In genomic region chr6:118189764-118190163, GRCm38 (mm10) we compare ENCODE assay signal across 24 mouse cellular contexts. TPM values are rescaled to one million over a fixed set of nuclear protein-coding genes. Genes with fewer than 3 reads are reported as not detected.
A peak's percentile ranks its signal among the peaks of the same experiment; 100 is the strongest.
DNase-seq lines count a peak whose midpoint lies in the region; ATAC-seq and TF ChIP-seq lines count a peak whose summit lies in the region.
"Had no signal": no experiment of that assay in that cellular context is flagged by ENCODE, and none has a peak within 500 bp of the region (broad histone marks: within the 10 kb centered on the region; RNA-seq: fewer than 3 reads in every experiment).

No protein-coding gene starts in this region.

- peak; percentile 40 for DNase-seq in 416B (ENCODE audit: low read depth)
- DNase-seq in spleen, postnatal 10 days (ENCODE audit: low spot score in 2 of 2) = no peak
- DNase-seq: adrenal gland, adult 2 months; adrenal gland, postnatal 14 days; adrenal gland, postnatal 36 days; cerebellum, adult 11-12 months; cerebellum, adult 2 months; cerebellum, adult 9-10 months; cerebellum, postnatal 10 days; cerebellum, postnatal 25 days; embryo, embryonic 11 days had no signal

- no peak overlapping the region for H3K27ac ChIP-seq in intestine, postnatal 0 days (ENCODE audit: low read depth, low read length)
- H3K27ac ChIP-seq: embryonic facial prominence, embryonic 13.5 days; embryonic facial prominence, embryonic 15.5 days; forebrain, embryonic 10.5 days; forebrain, embryonic 12.5 days had no signal

- no peaks in the 10 kb centered on the region for H3K36me3 ChIP-seq in megakaryocyte, embryonic 14.5 days (replicated peaks; ENCODE audit: low read length)
- H3K36me3 ChIP-seq in intestine, postnatal 0 days (ENCODE audit: control insufficient read depth, insufficient read depth) = no peaks in the 10 kb centered on the region
- H3K36me3 ChIP-seq: embryonic facial prominence, embryonic 13.5 days; embryonic facial prominence, embryonic 15.5 days; forebrain, embryonic 10.5 days; forebrain, embryonic 12.5 days had no signal

- H3K9ac ChIP-seq in intestine, postnatal 0 days (ENCODE audit: low read depth, low read length) = no peak overlapping the region
- H3K9ac ChIP-seq: embryonic facial prominence, embryonic 13.5 days; embryonic facial prominence, embryonic 15.5 days; forebrain, embryonic 12.5 days had no signal

- TF ChIP-seq CTCF in intestine, postnatal 0 days (IDR thresholded peaks at IDR 0.05; ENCODE audit: low read depth) = no peak

- peaks cover 31% of the 10 kb centered on the region for H3K4me1 ChIP-seq in megakaryocyte, embryonic 14.5 days
- H3K4me1 ChIP-seq in intestine, postnatal 0 days (replicated peaks; ENCODE audit: control insufficient read depth, insufficient read depth, low read length) = no peaks in the 10 kb centered on the region
- H3K4me1 ChIP-seq: embryonic facial prominence, embryonic 15.5 days had no signal

- ATAC-seq in megakaryocyte, adult 5-6 weeks (ENCODE audit: poor library complexity, severe bottlenecking) = no peak; the same call in 1 of the 2 replicates
- peak; percentile 35; the same call in 1 of the 2 replicates for ATAC-seq in granulocyte monocyte progenitor cell, adult 5-6 weeks (replicated peaks; ENCODE audit: poor library complexity, severe bottlenecking)
- ATAC-seq in megakaryocyte progenitor cell, adult 5-6 weeks (replicated peaks; ENCODE audit: poor library complexity) = peak; percentile 38
- ATAC-seq in intestine, postnatal 0 days = no peak
- ATAC-seq: forebrain, embryonic 14.5 days; forebrain, embryonic 16.5 days had no signal

- peak overlapping the region; percentile 62 for H3K4me3 ChIP-seq in megakaryocyte, embryonic 14.5 days (replicated peaks)
- H3K4me3 ChIP-seq in intestine, postnatal 0 days (ENCODE audit: low read depth, low read length) = no peak overlapping the region
- H3K4me3 ChIP-seq: embryonic facial prominence, embryonic 13.5 days; embryonic facial prominence, embryonic 15.5 days; erythroblast, embryonic 14.5 days; forebrain, embryonic 10.5 days; forebrain, embryonic 12.5 days had no signal

- H3K4me2 ChIP-seq in intestine, postnatal 0 days (replicated peaks; ENCODE audit: low read depth) = no peak overlapping the region
- H3K4me2 ChIP-seq: embryonic facial prominence, embryonic 13.5 days; embryonic facial prominence, embryonic 15.5 days; forebrain, embryonic 12.5 days had no signal

- no peaks in the 10 kb centered on the region for H3K9me3 ChIP-seq in megakaryocyte, embryonic 14.5 days
- H3K9me3 ChIP-seq in intestine, postnatal 0 days (ENCODE audit: control insufficient read depth) = no peaks in the 10 kb centered on the region
- H3K9me3 ChIP-seq: embryonic facial prominence, embryonic 13.5 days; embryonic facial prominence, embryonic 15.5 days; forebrain, embryonic 10.5 days; forebrain, embryonic 12.5 days had no signal

- 61% methylated on average over 3 of the region's 3 CpGs for WGBS in intestine, postnatal 0 days

- peaks cover 94% of the 10 kb centered on the region for H3K27me3 ChIP-seq in megakaryocyte, embryonic 14.5 days (replicated peaks)
- H3K27me3 ChIP-seq in intestine, postnatal 0 days (replicated peaks; ENCODE audit: control insufficient read depth, insufficient read depth, low read length) = no peaks in the 10 kb centered on the region

RNA-seq across cellular contexts. Expression of gene Ret, which starts 7.8 kb away (rescaled TPM):
- 0.10 TPM in 1 of 2 replicates, not detected in the other for polyA plus RNA-seq in megakaryocyte, embryonic 14.5 days (2012; ENCODE audit: insufficient read depth, low replicate concordance)
- total RNA-seq in megakaryocyte, adult 5-6 weeks (2015) = 0.09 TPM in 1 of 2 replicates, not detected in the other
- total RNA-seq in megakaryocyte, adult 5-6 weeks (2017) = 0.07 and 0.12 TPM in 2 replicates
- not detected in 2 replicates for total RNA-seq in granulocyte monocyte progenitor cell, adult 5-6 weeks (2014; fragmentation: Nextera tagmentation)
- total RNA-seq in granulocyte monocyte progenitor cell, adult 5-6 weeks (2017) = not detected in 2 replicates
- not detected in 2 replicates for total RNA-seq in megakaryocyte progenitor cell, adult 5-6 weeks (2015)
- 0.04 TPM in 1 of 2 replicates, not detected in the other for total RNA-seq in megakaryocyte progenitor cell, adult 5-6 weeks (2017)
- 12.0 and 13.5 TPM in 2 replicates for polyA plus RNA-seq in intestine, postnatal 0 days (2015; fragmentation: Nextera tagmentation; extraction: Ambion mirVana)
- total RNA-seq: MEL had no signal
- polyA plus RNA-seq: erythroblast, embryonic 14.5 days had no signal

RNA-seq across cellular contexts. Expression of gene Csgalnact2, which starts 50.8 kb away (rescaled TPM):
- polyA plus RNA-seq in megakaryocyte, embryonic 14.5 days (2012; ENCODE audit: insufficient read depth, low replicate concordance) = 3.6 and 3.9 TPM in 2 replicates
- total RNA-seq in megakaryocyte, adult 5-6 weeks (2015) = 111 and 122 TPM in 2 replicates
- total RNA-seq in megakaryocyte, adult 5-6 weeks (2017) = 145 and 157 TPM in 2 replicates
- total RNA-seq in granulocyte monocyte progenitor cell, adult 5-6 weeks (2014; fragmentation: Nextera tagmentation) = 117 and 137 TPM in 2 replicates
- 228 and 243 TPM in 2 replicates for total RNA-seq in granulocyte monocyte progenitor cell, adult 5-6 weeks (2017)
- 173 and 181 TPM in 2 replicates for total RNA-seq in megakaryocyte progenitor cell, adult 5-6 weeks (2015)
- 226 and 242 TPM in 2 replicates for total RNA-seq in megakaryocyte progenitor cell, adult 5-6 weeks (2017)
- 7.0 and 8.0 TPM in 2 replicates for polyA plus RNA-seq in intestine, postnatal 0 days (2015; fragmentation: Nextera tagmentation; extraction: Ambion mirVana)

Comparison
In these comparisons a context has a peak if more than half of its experiments do, and no peak if none do; other contexts are left out.
1. ATAC-seq: peak in granulocyte monocyte progenitor cell, adult 5-6 weeks (single experiment) and megakaryocyte progenitor cell, adult 5-6 weeks (single experiment); none in megakaryocyte, adult 5-6 weeks (single experiment) and intestine, postnatal 0 days (single experiment).